Mouse (Mus musculus): ENCODE measurements around the gene Hspa1b. TPM values are rescaled to one million over a fixed set of nuclear protein-coding genes. Genes with fewer than 3 reads are reported as not detected.
"Not testable (repeated sequence)": the region's sequence is repeated elsewhere in the genome, so short reads cannot be mapped to it uniquely, and the experiment has no call there.

The Hspa1b gene
- polyA plus RNA-seq, 1 experiment from 2014 or later, result 0.19 TPM

DNA sequence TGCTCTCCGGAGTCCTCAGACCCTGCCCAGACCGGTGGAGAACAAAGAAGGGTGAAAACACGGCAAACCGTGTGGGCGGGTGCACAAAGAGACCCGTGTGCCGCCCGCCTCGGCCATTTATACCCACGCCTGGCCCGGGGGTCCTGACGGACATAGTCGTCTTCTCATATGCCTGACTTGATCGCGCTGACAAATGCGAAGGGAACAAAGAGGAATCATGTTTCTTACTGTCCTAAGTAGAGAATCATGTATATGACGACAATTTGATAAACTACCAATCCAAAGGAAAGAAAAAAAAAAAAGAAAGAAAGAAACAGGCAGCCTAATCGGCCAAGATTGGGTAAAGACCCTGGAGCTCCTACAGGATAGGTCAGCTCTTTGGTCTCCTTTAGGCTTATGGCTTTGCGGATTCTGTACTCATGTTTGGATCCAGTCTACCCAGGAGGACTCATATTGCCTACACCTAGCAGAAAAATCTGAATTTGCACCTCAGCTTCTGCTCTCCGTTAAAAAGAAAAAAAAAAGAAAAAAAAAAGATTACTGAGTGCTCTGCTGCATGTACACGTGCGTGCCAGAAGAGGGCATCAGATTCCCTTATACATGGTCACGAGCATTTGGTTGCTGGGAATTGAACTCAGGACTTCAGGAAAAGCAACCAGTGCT, 6.5 kb downstream of the Hspa1b start:
- ATAC-seq (ENCODE audit: extremely low read depth, insufficient number of reproducible peaks, low FRiP score, low TSS enrichment), result peak; percentile 71; the same call in 1 of the 2 replicates
- peaks cover 23% of the 10 kb centered on the region for H3K36me3 ChIP-seq
- H3K27ac ChIP-seq (replicated peaks), result peak overlapping the region; percentile 87
- under 1% methylated on average over 23 of the region's 23 CpGs for WGBS
- H3K9me3 ChIP-seq, result no peaks in the 10 kb centered on the region
- peak overlapping the region; percentile 83 for H3K4me3 ChIP-seq
- H3K4me2 ChIP-seq, result peak overlapping the region; percentile 95
- H3K9ac ChIP-seq, result peak overlapping the region; percentile 99
- H3K27me3 ChIP-seq (replicated peaks), result peaks cover 21% of the 10 kb centered on the region
- peaks cover 18% of the 10 kb centered on the region for H3K4me1 ChIP-seq

GRCm38 (mm10) chr17:34951636-34952377, 7.2 kb downstream of the Hspa1b start:
- ATAC-seq (ENCODE audit: extremely low read depth, insufficient number of reproducible peaks, low FRiP score, low TSS enrichment), result no peak
- peak overlapping the region; percentile 87 for H3K27ac ChIP-seq (replicated peaks)
- peaks cover 18% of the 10 kb centered on the region for H3K27me3 ChIP-seq (replicated peaks)
- H3K9ac ChIP-seq, result peak overlapping the region; percentile 99
- peak overlapping the region; percentile 83 for H3K4me3 ChIP-seq
- H3K4me1 ChIP-seq, result peaks cover 18% of the 10 kb centered on the region
- H3K4me2 ChIP-seq, result peak overlapping the region; percentile 95
- WGBS, result under 1% methylated on average over 29 of the region's 29 CpGs
- H3K36me3 ChIP-seq, result peaks cover 23% of the 10 kb centered on the region
- H3K9me3 ChIP-seq, result no peaks in the 10 kb centered on the region

DNA sequence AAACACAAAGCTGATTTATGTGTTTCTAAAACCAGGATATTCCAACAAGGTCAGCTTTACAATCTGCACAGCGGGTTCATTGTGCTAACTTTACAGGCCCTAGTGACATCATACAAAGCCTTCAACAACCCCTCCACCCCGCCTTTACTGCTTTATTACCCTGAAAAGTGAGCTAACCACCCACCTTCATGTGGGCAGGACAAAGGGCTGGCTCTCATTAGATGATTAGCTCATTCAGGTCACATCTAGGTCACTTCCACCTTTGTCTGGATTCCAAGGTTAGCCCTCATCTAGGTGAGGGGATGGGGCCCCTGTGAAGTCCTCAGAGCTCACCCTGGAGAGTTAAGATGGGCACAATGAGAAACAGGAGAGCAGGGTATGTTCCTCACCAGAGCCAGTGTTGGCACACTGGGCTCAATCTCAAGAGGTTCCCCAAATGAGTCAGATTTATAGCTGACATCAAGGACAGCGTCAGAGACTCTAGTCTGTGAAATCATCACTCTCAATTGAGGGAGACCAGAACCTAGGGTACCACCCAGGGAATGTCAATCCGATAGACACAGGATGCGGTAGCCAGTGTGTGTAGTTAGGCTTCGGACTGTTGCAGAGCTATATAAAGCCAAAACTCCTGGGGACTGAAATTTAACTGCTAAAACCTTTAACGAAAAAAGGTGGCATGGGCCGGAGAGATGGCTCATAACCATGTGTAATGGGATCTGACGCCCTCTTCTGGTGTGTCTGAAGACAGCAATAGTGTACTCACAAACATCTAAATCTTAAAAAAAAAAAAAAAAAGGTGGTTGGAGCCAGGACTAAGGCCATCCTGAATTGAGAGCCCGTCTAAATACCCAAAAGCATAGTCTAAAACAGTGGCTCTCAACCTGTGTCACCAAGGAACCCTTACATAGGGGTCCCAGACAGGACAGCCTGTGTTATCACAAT, 8.3 kb downstream of the Hspa1b start:
- Histone ChIP-seq H3K27ac (replicated peaks) (peak overlapping the region; percentile 87), H3K36me3 (peaks cover 23% of the 10 kb centered on the region), H3K4me3 (peak overlapping the region; percentile 83), H3K4me1 (peaks cover 18% of the 10 kb centered on the region), H3K9ac (peak overlapping the region; percentile 99), H3K4me2 (peak overlapping the region; percentile 95), H3K9me3 (no peaks in the 10 kb centered on the region), H3K27me3 (replicated peaks) (peaks cover 10% of the 10 kb centered on the region)
- 34% methylated on average over 10 of the region's 10 CpGs for WGBS
- no peak for ATAC-seq (ENCODE audit: extremely low read depth, insufficient number of reproducible peaks, low FRiP score, low TSS enrichment)

DNA sequence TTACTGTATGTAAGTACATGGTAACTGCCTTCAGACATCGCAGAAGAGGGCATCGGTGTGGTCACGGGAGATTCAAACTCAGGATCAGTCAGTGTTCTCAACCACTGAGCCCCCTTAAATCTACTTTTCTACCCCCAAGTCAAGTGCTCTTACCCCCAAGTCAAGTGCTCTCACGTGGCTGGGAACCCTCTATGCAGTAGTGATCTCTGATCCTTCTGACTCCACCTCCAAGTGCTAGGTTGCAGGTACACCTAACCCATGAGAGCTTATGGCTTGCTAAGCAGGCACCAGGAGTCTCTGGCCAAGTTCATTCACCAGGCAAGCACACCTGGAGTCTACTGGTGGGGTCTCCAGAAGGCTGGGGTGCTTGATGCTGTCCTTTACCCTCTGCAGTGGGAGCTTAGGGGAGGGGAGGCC, 9.5 kb downstream of the Hspa1b start:
- Histone ChIP-seq H3K36me3 (peaks cover 23% of the 10 kb centered on the region), H3K9me3 (no peaks in the 10 kb centered on the region), H3K9ac (no peak overlapping the region), H3K4me3 (no peak overlapping the region), H3K4me1 (peaks cover 19% of the 10 kb centered on the region), H3K4me2 (no peak overlapping the region), H3K27me3 (replicated peaks) (no peaks in the 10 kb centered on the region; the same call in 1 of the 2 replicates), H3K27ac (replicated peaks) (no peak overlapping the region)
- ATAC-seq (ENCODE audit: extremely low read depth, insufficient number of reproducible peaks, low FRiP score, low TSS enrichment), result no peak
- WGBS, result 27% methylated on average over 4 of the region's 4 CpGs

- H3K4me2 ChIP-seq; H3K4me3 ChIP-seq; H3K9ac ChIP-seq; ATAC-seq (ENCODE audit: extremely low read depth, insufficient number of reproducible peaks, low FRiP score, low TSS enrichment); H3K27me3 ChIP-seq (replicated peaks); H3K27ac ChIP-seq (replicated peaks); H3K9me3 ChIP-seq: not testable (repeated sequence)
- Histone ChIP-seq H3K36me3 (peaks cover 23% of the 10 kb centered on the region), H3K4me1 (peaks cover 21% of the 10 kb centered on the region)
- 56% methylated on average over 9 of the region's 9 CpGs for WGBS
These were observed 10.1 kb downstream of the Hspa1b start for GRCm38 (mm10) chr17:34948721-34949552.

DNA sequence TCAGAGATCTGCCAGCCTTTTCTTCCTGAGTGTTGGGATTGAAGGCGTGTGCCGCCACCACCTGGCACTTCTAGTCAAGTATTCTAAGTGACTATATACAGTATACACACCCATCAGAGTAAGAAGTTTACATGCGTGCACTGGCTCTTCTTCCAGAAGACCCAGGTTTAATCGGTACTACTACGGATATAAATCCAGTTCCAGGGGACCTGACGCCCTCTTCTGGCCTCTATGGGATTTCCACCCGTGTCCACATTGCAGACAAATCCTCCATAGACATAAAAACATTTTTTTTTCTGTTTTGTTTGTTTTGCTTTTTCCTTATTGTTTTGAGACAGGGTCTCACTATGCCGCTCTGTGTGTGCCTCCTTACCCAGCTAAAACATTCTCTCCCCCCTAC, 11.4 kb downstream of the Hspa1b start:
- H3K27me3 ChIP-seq (replicated peaks), result no peaks in the 10 kb centered on the region
- ATAC-seq (ENCODE audit: extremely low read depth, insufficient number of reproducible peaks, low FRiP score, low TSS enrichment), result no peak
- no peak overlapping the region for H3K9ac ChIP-seq
- peaks cover 23% of the 10 kb centered on the region for H3K36me3 ChIP-seq
- H3K27ac ChIP-seq (replicated peaks), result no peak overlapping the region
- H3K4me1 ChIP-seq, result peaks cover 21% of the 10 kb centered on the region
- no peak overlapping the region for H3K4me2 ChIP-seq
- WGBS, result 24% methylated on average over 8 of the region's 8 CpGs
- H3K4me3 ChIP-seq, result no peak overlapping the region
- no peaks in the 10 kb centered on the region for H3K9me3 ChIP-seq

DNA sequence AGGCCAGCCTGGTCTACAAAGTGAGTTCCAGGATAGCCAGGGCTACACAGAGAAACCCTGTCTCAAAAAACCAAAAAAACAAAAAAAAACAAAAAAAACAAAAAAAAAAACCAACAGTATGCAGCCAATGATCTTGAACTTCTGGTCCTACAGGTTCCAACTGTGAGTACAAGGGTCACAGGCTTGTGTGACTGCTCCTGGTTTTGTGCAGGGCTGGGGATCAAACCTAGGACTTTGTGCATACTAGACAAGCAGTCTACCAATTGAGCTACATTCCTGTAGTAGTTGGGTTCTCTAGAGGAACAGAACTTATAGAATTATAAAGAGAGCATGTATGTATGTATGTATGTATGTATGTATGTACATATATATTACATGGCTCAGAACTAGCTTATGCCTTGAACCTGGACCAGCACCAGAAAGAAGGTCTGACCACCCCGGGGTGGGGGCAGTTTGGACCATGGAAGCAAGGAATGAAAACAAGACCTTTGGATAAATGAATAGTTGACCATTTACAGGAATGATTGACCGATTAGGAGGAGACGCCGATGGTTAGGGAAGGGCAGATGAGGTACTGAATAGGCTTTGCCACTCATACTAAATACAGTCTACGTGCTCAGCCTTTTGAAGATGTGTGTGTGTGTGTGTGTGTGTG, 12.4 kb downstream of the Hspa1b start:
- Histone ChIP-seq H3K4me2 (no peak overlapping the region), H3K9ac (no peak overlapping the region), H3K4me3 (no peak overlapping the region), H3K9me3 (no peaks in the 10 kb centered on the region), H3K27me3 (replicated peaks) (no peaks in the 10 kb centered on the region), H3K4me1 (peaks cover 26% of the 10 kb centered on the region), H3K27ac (replicated peaks) (no peak overlapping the region), H3K36me3 (peaks cover 23% of the 10 kb centered on the region)
- no peak for ATAC-seq (ENCODE audit: extremely low read depth, insufficient number of reproducible peaks, low FRiP score, low TSS enrichment)
- 86% methylated on average over 5 of the region's 5 CpGs for WGBS

DNA sequence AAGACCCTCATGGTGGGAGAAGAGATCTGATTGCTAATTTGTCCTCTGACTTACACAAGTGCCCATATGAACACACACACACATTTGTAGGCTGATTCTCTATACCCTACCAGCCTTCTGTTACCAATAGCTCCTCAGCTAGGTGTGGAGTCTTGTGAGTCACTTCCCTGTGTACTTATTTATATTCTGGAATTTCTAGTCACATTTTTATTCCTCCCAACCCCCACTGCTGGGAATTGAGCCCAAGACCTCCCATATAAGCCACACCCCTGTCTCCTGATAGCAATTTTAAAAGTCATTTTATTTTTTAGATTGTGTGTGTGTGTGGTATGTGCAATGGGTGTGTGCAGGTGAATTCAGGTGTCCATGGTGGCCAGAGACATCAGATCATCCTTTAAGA, 14.7 kb downstream of the Hspa1b start:
- Histone ChIP-seq H3K36me3 (peaks cover 2% of the 10 kb centered on the region), H3K4me2 (no peak overlapping the region), H3K9ac (peak overlapping the region; percentile 40; the same call in 1 of the 2 replicates), H3K27me3 (replicated peaks) (no peaks in the 10 kb centered on the region), H3K4me1 (peaks cover 11% of the 10 kb centered on the region), H3K9me3 (no peaks in the 10 kb centered on the region), H3K4me3 (no peak overlapping the region), H3K27ac (replicated peaks) (no peak overlapping the region)
- no peak for ATAC-seq (ENCODE audit: extremely low read depth, insufficient number of reproducible peaks, low FRiP score, low TSS enrichment)

DNA sequence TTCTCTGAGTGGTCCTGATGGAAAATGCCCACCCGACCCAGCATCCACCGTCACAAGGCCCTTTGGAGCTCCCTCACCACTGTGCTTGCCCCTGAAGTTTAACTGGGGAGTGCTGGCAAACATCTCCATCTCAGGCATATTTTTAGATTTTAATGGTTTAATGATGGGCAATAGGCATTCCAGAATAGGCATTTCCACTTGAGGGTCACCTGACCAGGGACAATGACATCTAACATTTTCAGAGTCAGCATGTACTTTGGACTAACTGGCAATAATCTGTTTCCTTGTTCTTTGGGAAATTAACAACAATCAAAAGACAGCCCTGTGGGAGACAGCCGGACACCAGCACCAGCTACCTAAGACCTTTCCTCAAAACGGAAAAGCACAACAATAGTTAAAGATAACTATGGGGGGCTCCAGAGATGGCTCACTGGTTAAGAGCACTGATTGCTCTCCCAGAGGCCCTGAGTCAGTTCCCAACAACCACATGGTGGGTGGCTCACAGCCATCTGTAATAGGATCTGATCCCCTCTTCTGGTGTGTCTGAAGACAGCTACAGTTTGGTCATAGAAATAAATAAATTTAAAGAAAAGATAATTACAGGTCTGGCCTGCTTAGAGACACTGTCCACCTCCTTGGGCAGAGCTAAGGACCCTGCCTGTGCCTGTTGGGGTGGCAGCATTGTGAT, 15.8 kb downstream of the Hspa1b start:
- H3K9me3 ChIP-seq, result no peaks in the 10 kb centered on the region
- no peak overlapping the region for H3K9ac ChIP-seq
- H3K36me3 ChIP-seq, result no peaks in the 10 kb centered on the region
- H3K4me2 ChIP-seq, result no peak overlapping the region
- H3K4me1 ChIP-seq, result peaks cover 11% of the 10 kb centered on the region
- WGBS, result 79% methylated on average over 4 of the region's 4 CpGs
- H3K27me3 ChIP-seq (replicated peaks), result no peaks in the 10 kb centered on the region
- ATAC-seq (ENCODE audit: extremely low read depth, insufficient number of reproducible peaks, low FRiP score, low TSS enrichment), result no peak
- no peak overlapping the region for H3K4me3 ChIP-seq
- H3K27ac ChIP-seq (replicated peaks), result no peak overlapping the region
